Mouse (Mus musculus) C2C12 (cell line): ENCODE results near the gene Cfap99. TPM values are rescaled to one million over a fixed set of nuclear protein-coding genes. Genes with fewer than 3 reads are reported as not detected.

Experiments used
- H3K27me3 ChIP-seq: one replicate; pipeline ENCODE4 v1.6.1; 2011; ENCODE audit not compliant: control insufficient read depth, insufficient read depth, insufficient read length
- H3K36me3 ChIP-seq: one replicate; pipeline ENCODE4 v1.6.1; 2011; ENCODE audit not compliant: control insufficient read depth, insufficient read depth
- H3K4me3 ChIP-seq: one replicate; pipeline ENCODE4 v1.5.1; 2011; ENCODE audit warnings: mild to moderate bottlenecking, control low read depth; ENCODE audit not compliant: poor library complexity, insufficient read depth, severe bottlenecking
- H3K79me2 ChIP-seq: one replicate; pipeline ENCODE4 v1.6.1; 2011; ENCODE audit not compliant: control insufficient read depth, insufficient read depth
- H3K79me3 ChIP-seq: one replicate; pipeline ENCODE4 v1.6.1; 2011; ENCODE audit warnings: low read depth, control low read depth
- H3ac ChIP-seq: one replicate; pipeline ENCODE3; 2011; ENCODE audit warnings: low read depth; ENCODE audit not compliant: control insufficient read depth, insufficient read length
- CEBPB ChIP-seq: IDR thresholded peaks from one replicate; pipeline ENCODE4 v1.6.1; 2011; ENCODE audit warnings: low read depth, mild to moderate bottlenecking, control low read depth, moderate library complexity
- CTCF ChIP-seq: IDR thresholded peaks from one replicate; pipeline ENCODE4 v1.5.1; 2011; ENCODE audit not compliant: control insufficient read depth, insufficient read depth, insufficient read length
- FOSL1 ChIP-seq: IDR thresholded peaks from one replicate; pipeline ENCODE4 v1.8.0; 2011; ENCODE audit warnings: mild to moderate bottlenecking, low read length; ENCODE audit not compliant: poor library complexity, insufficient read depth, severe bottlenecking
- MAX ChIP-seq: IDR thresholded peaks from one replicate; pipeline ENCODE4 v1.6.1; 2011; ENCODE audit warnings: mild to moderate bottlenecking, control low read depth
- MYOD1 ChIP-seq: IDR thresholded peaks from one replicate; pipeline ENCODE4 v1.6.1; 2011; ENCODE audit warnings: low read depth; ENCODE audit not compliant: control insufficient read depth, insufficient read length
- MYOG ChIP-seq: IDR thresholded peaks from one replicate; pipeline ENCODE4 v1.6.1; 2011; ENCODE audit not compliant: control insufficient read depth, insufficient read length; ENCODE audit errors: extremely low read depth
- USF1 ChIP-seq: IDR thresholded peaks from one replicate; pipeline ENCODE4 v1.6.1; 2011; ENCODE audit warnings: low read depth, mild to moderate bottlenecking, control low read depth, moderate library complexity
- polyA plus RNA-seq: library from polyadenylated mRNA; unstranded; fragments of >200 nt; fragmentation: generic; extraction: Trizol; gene quantifications from one replicate; pipeline ENCODE4 v1.2.1, GENCODE M21; 2012; ENCODE audit warnings: missing spikeins

The Cfap99 gene
- polyA plus RNA-seq, 1 experiment = not detected

DNA sequence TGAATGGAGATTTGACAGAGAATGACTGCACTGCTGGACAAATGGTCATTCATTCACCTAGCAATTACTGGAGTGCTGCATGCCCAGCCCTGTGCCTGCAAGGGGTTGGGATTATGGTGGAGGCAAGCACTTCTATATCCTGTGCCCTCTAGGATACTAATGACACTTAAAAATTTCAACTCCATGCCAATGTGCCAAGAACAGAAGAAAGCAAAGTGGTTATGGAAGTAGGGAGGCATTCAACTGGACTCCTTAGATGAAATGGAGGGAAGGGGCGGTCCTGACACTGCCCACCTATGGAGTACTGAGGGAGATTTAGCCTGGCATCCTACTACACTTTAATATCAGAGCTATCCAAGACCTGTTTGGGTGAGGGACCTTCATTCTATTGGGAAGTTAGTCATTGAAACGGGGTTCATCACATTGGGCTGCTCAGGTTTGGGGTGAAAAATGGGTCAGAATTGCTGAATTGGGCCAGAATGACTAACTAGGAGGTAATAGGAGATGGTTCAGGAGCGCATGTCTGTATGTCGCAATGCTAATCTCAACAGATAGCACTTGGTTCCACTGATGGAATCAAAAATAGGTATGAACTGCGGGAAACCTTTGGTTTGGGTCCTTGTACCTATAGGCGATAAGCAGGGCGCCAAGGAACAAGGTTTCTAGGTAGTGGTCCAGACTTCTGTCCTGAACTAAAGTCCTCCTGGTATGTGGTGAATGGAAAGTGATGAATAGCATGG lies 80.3 kb downstream of the Cfap99 start:
- peaks cover 18% of the 10 kb centered on the region for H3K36me3 ChIP-seq
- no peak overlapping the region for H3K4me3 ChIP-seq
- TF ChIP-seq CEBPB (peak; percentile 71), MYOG (no peak), FOSL1 (no peak), USF1 (no peak)
- peaks cover 33% of the 10 kb centered on the region for H3K79me3 ChIP-seq
- no peaks in the 10 kb centered on the region for H3K27me3 ChIP-seq
- H3K79me2 ChIP-seq = peaks cover 37% of the 10 kb centered on the region
- peak overlapping the region; percentile 25 for H3ac ChIP-seq

DNA sequence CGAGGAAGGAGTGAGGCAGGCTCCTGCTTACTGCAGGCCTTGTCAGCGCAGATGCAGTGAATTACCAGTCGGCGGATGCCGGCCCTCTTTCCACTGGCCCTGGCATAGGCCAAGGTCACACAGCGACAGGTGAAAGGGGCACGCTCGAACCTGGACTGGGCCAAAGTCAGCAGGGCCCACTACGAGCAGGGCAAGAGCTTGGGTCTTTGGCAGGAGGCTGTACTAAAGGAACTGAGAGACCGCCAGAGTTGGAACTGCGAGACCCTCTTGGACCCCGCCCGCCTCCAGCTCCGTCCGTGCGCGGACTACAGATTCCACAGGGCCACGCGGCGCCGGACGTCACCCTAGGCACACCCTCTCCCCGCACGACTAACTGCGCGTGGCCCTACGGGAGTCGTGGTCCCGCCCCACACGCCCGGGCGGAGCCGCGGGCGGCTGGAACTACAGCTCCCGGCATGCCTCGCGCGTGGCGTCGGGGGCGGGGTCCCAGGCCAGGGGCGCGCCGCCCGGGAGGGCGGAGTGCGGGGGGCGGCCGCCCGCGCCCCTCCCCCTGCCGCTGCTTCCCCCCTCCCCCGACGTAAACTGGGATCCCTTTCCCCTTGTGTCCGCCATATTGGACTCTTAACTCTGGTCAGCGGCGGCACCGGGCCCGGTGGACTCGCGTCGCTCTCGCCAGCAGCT lies 81.1 kb downstream of the Cfap99 start, which contains the start of gene Fam193a:
Gene Fam193a (plus strand): TSS at position 593 of the 681 bp plus-strand sequence.
- peak within 1 kb of the TSS; percentile 76 for H3K4me3 ChIP-seq
- no peaks in the 10 kb centered on the region for H3K27me3 ChIP-seq
- TF ChIP-seq CEBPB (no peak), MAX (peak; percentile 72), USF1 (no peak), MYOD1 (no peak), FOSL1 (no peak)
- peaks cover 41% of the 10 kb centered on the region for H3K79me3 ChIP-seq
- peaks cover 44% of the 10 kb centered on the region for H3K79me2 ChIP-seq
- peaks cover 12% of the 10 kb centered on the region for H3K36me3 ChIP-seq
- H3ac ChIP-seq = peak within 1 kb of the TSS; percentile 64

GRCm38 (mm10) chr5:34370022-34370823 lies 81.8 kb downstream of the Cfap99 start:
- Histone ChIP-seq H3K79me2 (peaks cover 52% of the 10 kb centered on the region), H3K36me3 (peaks cover 4% of the 10 kb centered on the region), H3K4me3 (peak overlapping the region; percentile 76), H3ac (peak overlapping the region; percentile 64), H3K79me3 (peaks cover 48% of the 10 kb centered on the region), H3K27me3 (no peaks in the 10 kb centered on the region)
- no peak for TF ChIP-seq USF1
- no peak for TF ChIP-seq FOSL1

GRCm38 (mm10) chr5:34370840-34371239 lies 82.4 kb downstream of the Cfap99 start:
- Histone ChIP-seq H3K4me3 (peak overlapping the region; percentile 76), H3K36me3 (peaks cover under 1% of the 10 kb centered on the region), H3K79me3 (peaks cover 54% of the 10 kb centered on the region), H3K27me3 (no peaks in the 10 kb centered on the region), H3K79me2 (peaks cover 58% of the 10 kb centered on the region), H3ac (peak overlapping the region; percentile 64)
- TF ChIP-seq CTCF = no peak
- TF ChIP-seq MAX = no peak

DNA sequence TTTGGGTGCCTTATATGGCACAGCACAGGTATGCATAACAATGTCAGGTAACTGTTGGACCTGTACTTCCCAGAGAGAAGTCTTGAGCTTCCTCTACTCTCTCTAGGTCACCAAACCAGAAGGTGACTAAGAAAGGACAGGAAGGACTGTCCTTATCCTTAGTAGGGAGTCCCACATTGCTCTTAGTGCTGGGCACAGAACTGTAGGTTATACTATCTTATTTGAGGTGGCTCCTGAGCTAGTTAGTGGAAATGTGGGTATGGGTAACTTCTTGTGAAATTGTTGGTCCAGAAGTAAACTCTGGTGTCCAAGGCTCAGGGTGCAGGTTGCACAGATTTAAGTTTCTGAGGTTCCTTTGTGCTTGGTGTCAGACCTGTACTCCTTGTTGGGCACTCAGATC lies 83.7 kb downstream of the Cfap99 start:
- Histone ChIP-seq H3K27me3 (no peaks in the 10 kb centered on the region), H3K4me3 (no peak overlapping the region)
- TF ChIP-seq CTCF = no peak
- no peak for TF ChIP-seq MYOG
- TF ChIP-seq MYOD1 = no peak
- TF ChIP-seq FOSL1 = no peak
- TF ChIP-seq CEBPB = no peak
- no peak for TF ChIP-seq USF1
- no peak for TF ChIP-seq MAX

DNA sequence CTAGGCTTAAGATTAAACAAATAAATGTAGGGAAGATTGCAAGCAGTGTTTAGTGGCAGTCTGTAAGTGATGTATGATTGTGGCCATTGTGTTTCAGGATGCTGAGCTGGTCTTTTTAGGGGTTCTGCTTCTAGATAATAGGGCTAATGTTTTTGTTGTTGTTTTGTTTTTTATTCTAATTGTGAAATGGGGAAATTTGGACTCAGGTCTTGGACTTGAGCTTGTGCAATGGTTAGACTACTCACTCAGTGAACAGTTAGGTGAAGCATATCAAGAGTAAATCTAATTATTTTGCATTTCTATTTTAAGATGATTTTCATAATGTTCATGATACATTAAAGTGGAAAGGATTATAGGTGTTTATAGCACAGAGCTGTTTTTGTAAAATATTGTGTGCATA lies 84.1 kb downstream of the Cfap99 start:
- Histone ChIP-seq H3ac (no peak overlapping the region), H3K79me3 (peaks cover 71% of the 10 kb centered on the region), H3K36me3 (peaks cover 8% of the 10 kb centered on the region), H3K4me3 (no peak overlapping the region), H3K27me3 (no peaks in the 10 kb centered on the region), H3K79me2 (peaks cover 75% of the 10 kb centered on the region)
- TF ChIP-seq MAX (no peak), MYOD1 (no peak), USF1 (no peak), CTCF (no peak), FOSL1 (no peak), MYOG (no peak), CEBPB (no peak)

More for the DNA sequence above, 83.7 kb downstream of the Cfap99 start:
- H3K79me3 ChIP-seq = peaks cover 67% of the 10 kb centered on the region
- no peak overlapping the region for H3ac ChIP-seq
- H3K36me3 ChIP-seq = peaks cover 8% of the 10 kb centered on the region
- peaks cover 71% of the 10 kb centered on the region for H3K79me2 ChIP-seq

Other genes with a start within 250 kb of the Cfap99 start
- gene Poln, start 119.2 kb upstream of the Cfap99 start, polyA plus RNA-seq = 0.11 TPM
- 7.3 TPM for gene Haus3, start 119.1 kb upstream of the Cfap99 start, polyA plus RNA-seq
- gene Mxd4, start 100.9 kb upstream of the Cfap99 start, polyA plus RNA-seq = 15.3 TPM
- 0.09 TPM for gene Zfyve28, start 151 bp upstream of the Cfap99 start, polyA plus RNA-seq
- gene Rnf4, start 47.7 kb downstream of the Cfap99 start, polyA plus RNA-seq = 67.1 TPM
- gene Fam193a, start 81.3 kb downstream of the Cfap99 start, polyA plus RNA-seq = 11.4 TPM
- 9.3 TPM for gene Tnip2, start 225.4 kb downstream of the Cfap99 start, polyA plus RNA-seq
- 10.2 TPM for gene Sh3bp2, start 237.2 kb downstream of the Cfap99 start, polyA plus RNA-seq